Mouse (Mus musculus): Measurements from ENCODE around the gene Mitd1. TPM values are rescaled to one million over a fixed set of nuclear protein-coding genes. Genes with fewer than 3 reads are reported as not detected.

Mitd1 gene
- polyA plus RNA-seq, 1 experiment from 2014 or later, result 13.7 TPM

DNA sequence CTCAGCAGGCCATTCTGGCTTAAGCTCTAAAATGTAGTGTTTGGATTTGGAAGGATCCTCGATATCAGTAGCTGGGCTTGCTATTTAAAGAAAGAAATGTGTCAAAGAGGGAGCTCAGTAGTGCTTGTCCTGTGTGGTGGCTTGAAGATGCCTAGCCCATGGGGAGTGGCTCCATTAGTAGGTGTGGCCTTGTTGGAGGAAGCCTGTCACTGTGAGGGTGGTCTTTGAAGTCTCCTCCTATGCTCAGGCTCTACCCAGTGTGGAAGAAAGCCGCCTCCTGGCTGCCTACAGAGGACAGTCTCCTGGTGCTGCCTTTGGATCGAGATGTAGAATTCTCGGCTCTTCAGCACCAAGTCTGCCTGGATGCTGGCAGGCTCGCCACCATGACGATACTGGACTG is 10.1 kb upstream of the Mitd1 start:
- Histone ChIP-seq H3K4me2 (ENCODE audit: low read length) (no peak overlapping the region), H3K27me3 (ENCODE audit: control insufficient read depth, insufficient read depth, low read length) (no peaks in the 10 kb centered on the region), H3K36me3 (ENCODE audit: control insufficient read depth, insufficient read depth, low read length) (peaks cover 45% of the 10 kb centered on the region), H3K9me3 (ENCODE audit: control insufficient read depth, low read length) (no peaks in the 10 kb centered on the region), H3K4me1 (ENCODE audit: control insufficient read depth, insufficient read depth, low read length) (no peaks in the 10 kb centered on the region), H3K4me3 (replicated peaks; ENCODE audit: low read depth, low read length) (no peak overlapping the region), H3K9ac (replicated peaks; ENCODE audit: low read length) (no peak overlapping the region), H3K27ac (replicated peaks; ENCODE audit: low read depth, low read length) (no peak overlapping the region)
- WGBS, result 54% methylated on average over 6 of the region's 6 CpGs
- no peak for DNase-seq
- no peak for ATAC-seq (ENCODE audit: low FRiP score, low TSS enrichment)

DNA sequence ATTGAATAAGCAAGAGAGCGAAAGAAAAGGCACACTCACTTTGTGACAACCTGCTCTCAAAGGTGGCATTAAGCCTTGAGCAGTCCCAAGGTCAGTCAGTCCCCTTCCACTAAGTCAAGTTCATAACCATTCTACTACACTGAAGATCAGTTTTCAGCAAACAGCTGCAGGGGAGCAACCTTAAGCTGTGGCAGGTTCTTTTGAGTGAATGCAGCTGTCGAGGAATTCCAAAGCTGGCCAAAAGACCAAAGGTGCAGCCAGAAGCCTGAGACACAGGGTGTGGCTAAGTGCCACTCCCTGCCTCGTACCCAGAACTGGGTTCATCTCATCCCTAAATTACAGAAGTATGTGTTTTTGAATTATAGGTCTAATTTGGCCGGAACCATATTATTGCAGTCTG is 9.6 kb upstream of the Mitd1 start:
- H3K4me1 ChIP-seq (ENCODE audit: control insufficient read depth, insufficient read depth, low read length), result no peaks in the 10 kb centered on the region
- H3K4me3 ChIP-seq (replicated peaks; ENCODE audit: low read depth, low read length), result no peak overlapping the region
- no peak overlapping the region for H3K27ac ChIP-seq (replicated peaks; ENCODE audit: low read depth, low read length)
- no peak overlapping the region for H3K9ac ChIP-seq (replicated peaks; ENCODE audit: low read length)
- H3K4me2 ChIP-seq (ENCODE audit: low read length), result no peak overlapping the region
- DNase-seq (no peak), ATAC-seq (ENCODE audit: low FRiP score, low TSS enrichment) (no peak)
- H3K36me3 ChIP-seq (ENCODE audit: control insufficient read depth, insufficient read depth, low read length), result peaks cover 49% of the 10 kb centered on the region
- H3K9me3 ChIP-seq (ENCODE audit: control insufficient read depth, low read length), result no peaks in the 10 kb centered on the region
- 86% methylated on average over 4 of the region's 4 CpGs for WGBS
- no peaks in the 10 kb centered on the region for H3K27me3 ChIP-seq (ENCODE audit: control insufficient read depth, insufficient read depth, low read length)

- H3K36me3 ChIP-seq (ENCODE audit: control insufficient read depth, insufficient read depth, low read length), result peaks cover 50% of the 10 kb centered on the region
- peaks cover 9% of the 10 kb centered on the region for H3K4me1 ChIP-seq (ENCODE audit: control insufficient read depth, insufficient read depth, low read length)
- no peak for DNase-seq
- H3K27me3 ChIP-seq (ENCODE audit: control insufficient read depth, insufficient read depth, low read length), result no peaks in the 10 kb centered on the region
- H3K9ac ChIP-seq (replicated peaks; ENCODE audit: low read length), result no peak overlapping the region
- no peaks in the 10 kb centered on the region for H3K9me3 ChIP-seq (ENCODE audit: control insufficient read depth, low read length)
- no peak overlapping the region for H3K27ac ChIP-seq (replicated peaks; ENCODE audit: low read depth, low read length)
- no peak overlapping the region for H3K4me3 ChIP-seq (replicated peaks; ENCODE audit: low read depth, low read length)
- ATAC-seq (ENCODE audit: low FRiP score, low TSS enrichment), result no peak
- no peak overlapping the region for H3K4me2 ChIP-seq (ENCODE audit: low read length)
These were observed 4.4 kb upstream of the Mitd1 start for GRCm38 (mm10) chr1:37894606-37895005.

GRCm38 (mm10) chr1:37891400-37891799 is 1.2 kb upstream of the Mitd1 start:
- H3K9me3 ChIP-seq (ENCODE audit: control insufficient read depth, low read length), result no peaks in the 10 kb centered on the region
- H3K4me1 ChIP-seq (ENCODE audit: control insufficient read depth, insufficient read depth, low read length), result peaks cover 13% of the 10 kb centered on the region
- H3K27me3 ChIP-seq (ENCODE audit: control insufficient read depth, insufficient read depth, low read length), result no peaks in the 10 kb centered on the region
- no peak for ATAC-seq (ENCODE audit: low FRiP score, low TSS enrichment)
- H3K36me3 ChIP-seq (ENCODE audit: control insufficient read depth, insufficient read depth, low read length), result peaks cover 21% of the 10 kb centered on the region
- 77% methylated on average over 3 of the region's 3 CpGs for WGBS
- H3K9ac ChIP-seq (replicated peaks; ENCODE audit: low read length), result no peak overlapping the region
- peak overlapping the region; percentile 93 for H3K4me2 ChIP-seq (ENCODE audit: low read length)
- peak; percentile 29 for DNase-seq
- no peak overlapping the region for H3K4me3 ChIP-seq (replicated peaks; ENCODE audit: low read depth, low read length)
- no peak overlapping the region for H3K27ac ChIP-seq (replicated peaks; ENCODE audit: low read depth, low read length)

DNA sequence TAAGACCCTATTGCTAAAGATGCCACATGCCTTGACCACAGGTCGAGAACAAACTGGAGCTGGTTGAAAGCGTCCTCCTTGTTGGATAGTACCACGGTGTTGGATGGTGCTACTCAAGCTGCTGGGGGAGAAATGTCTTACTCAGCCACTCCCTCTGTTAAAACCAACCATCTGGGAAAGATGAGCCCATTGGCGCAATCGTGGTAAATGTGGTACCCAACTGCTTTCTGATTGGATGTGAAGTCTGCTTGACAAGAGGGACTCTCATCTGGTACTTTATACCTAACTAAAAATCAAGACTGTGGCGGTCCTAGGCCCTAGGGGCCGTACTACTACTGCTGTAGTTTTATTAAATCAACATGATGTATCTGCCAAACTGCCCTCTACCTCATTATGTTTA is 1.0 kb downstream of the Mitd1 start:
- ATAC-seq (ENCODE audit: low FRiP score, low TSS enrichment), result no peak
- Histone ChIP-seq H3K27ac (replicated peaks; ENCODE audit: low read depth, low read length) (no peak overlapping the region), H3K9ac (replicated peaks; ENCODE audit: low read length) (peak overlapping the region; percentile 64), H3K4me1 (ENCODE audit: control insufficient read depth, insufficient read depth, low read length) (peaks cover 13% of the 10 kb centered on the region), H3K4me2 (ENCODE audit: low read length) (peak overlapping the region; percentile 93), H3K27me3 (ENCODE audit: control insufficient read depth, insufficient read depth, low read length) (no peaks in the 10 kb centered on the region), H3K9me3 (ENCODE audit: control insufficient read depth, low read length) (no peaks in the 10 kb centered on the region), H3K36me3 (ENCODE audit: control insufficient read depth, insufficient read depth, low read length) (peaks cover 9% of the 10 kb centered on the region), H3K4me3 (replicated peaks; ENCODE audit: low read depth, low read length) (peak overlapping the region; percentile 67)
- DNase-seq, result no peak
- WGBS, result 81% methylated on average over 7 of the region's 7 CpGs

- Histone ChIP-seq H3K4me1 (ENCODE audit: control insufficient read depth, insufficient read depth, low read length) (peaks cover 3% of the 10 kb centered on the region), H3K4me2 (ENCODE audit: low read length) (no peak overlapping the region), H3K4me3 (replicated peaks; ENCODE audit: low read depth, low read length) (no peak overlapping the region), H3K9me3 (ENCODE audit: control insufficient read depth, low read length) (no peaks in the 10 kb centered on the region), H3K27me3 (ENCODE audit: control insufficient read depth, insufficient read depth, low read length) (no peaks in the 10 kb centered on the region), H3K36me3 (ENCODE audit: control insufficient read depth, insufficient read depth, low read length) (peaks cover 32% of the 10 kb centered on the region; the same call in 1 of the 2 replicates), H3K27ac (replicated peaks; ENCODE audit: low read depth, low read length) (no peak overlapping the region), H3K9ac (replicated peaks; ENCODE audit: low read length) (no peak overlapping the region)
- WGBS, result 77% methylated on average over 4 of the region's 4 CpGs
- DNase-seq (no peak), ATAC-seq (ENCODE audit: low FRiP score, low TSS enrichment) (no peak)
These were observed 5.8 kb downstream of the Mitd1 start for GRCm38 (mm10) chr1:37884451-37884850.

DNA sequence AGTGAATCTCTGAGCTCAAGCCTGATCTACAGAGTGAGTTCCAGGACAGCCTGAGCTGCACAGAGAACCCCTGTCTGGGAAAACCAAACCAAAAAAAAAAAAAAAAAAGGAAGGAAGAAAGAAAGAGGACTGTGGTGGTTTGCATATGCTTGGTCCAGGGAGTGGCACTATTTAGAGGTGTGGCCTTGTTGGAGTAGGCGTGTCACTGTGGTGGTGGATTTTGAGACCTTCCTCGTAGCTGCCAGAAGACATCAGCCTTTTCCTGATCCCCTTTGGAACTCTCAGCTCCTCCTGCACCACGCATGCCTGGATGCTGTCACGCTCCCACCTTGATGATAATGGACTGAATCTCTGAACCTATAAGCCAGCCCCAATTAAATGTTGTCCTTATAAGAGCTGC is 6.8 kb downstream of the Mitd1 start:
- ATAC-seq (ENCODE audit: low FRiP score, low TSS enrichment) (no peak), DNase-seq (no peak)
- H3K27me3 ChIP-seq (ENCODE audit: control insufficient read depth, insufficient read depth, low read length), result no peaks in the 10 kb centered on the region
- peaks cover 42% of the 10 kb centered on the region for H3K36me3 ChIP-seq (ENCODE audit: control insufficient read depth, insufficient read depth, low read length)
- 94% methylated on average over 4 of the region's 4 CpGs for WGBS
- no peak overlapping the region for H3K9ac ChIP-seq (replicated peaks; ENCODE audit: low read length)
- no peaks in the 10 kb centered on the region for H3K4me1 ChIP-seq (ENCODE audit: control insufficient read depth, insufficient read depth, low read length)
- H3K4me2 ChIP-seq (ENCODE audit: low read length), result no peak overlapping the region
- H3K27ac ChIP-seq (replicated peaks; ENCODE audit: low read depth, low read length), result no peak overlapping the region
- no peak overlapping the region for H3K4me3 ChIP-seq (replicated peaks; ENCODE audit: low read depth, low read length)
- H3K9me3 ChIP-seq (ENCODE audit: control insufficient read depth, low read length), result no peaks in the 10 kb centered on the region

DNA sequence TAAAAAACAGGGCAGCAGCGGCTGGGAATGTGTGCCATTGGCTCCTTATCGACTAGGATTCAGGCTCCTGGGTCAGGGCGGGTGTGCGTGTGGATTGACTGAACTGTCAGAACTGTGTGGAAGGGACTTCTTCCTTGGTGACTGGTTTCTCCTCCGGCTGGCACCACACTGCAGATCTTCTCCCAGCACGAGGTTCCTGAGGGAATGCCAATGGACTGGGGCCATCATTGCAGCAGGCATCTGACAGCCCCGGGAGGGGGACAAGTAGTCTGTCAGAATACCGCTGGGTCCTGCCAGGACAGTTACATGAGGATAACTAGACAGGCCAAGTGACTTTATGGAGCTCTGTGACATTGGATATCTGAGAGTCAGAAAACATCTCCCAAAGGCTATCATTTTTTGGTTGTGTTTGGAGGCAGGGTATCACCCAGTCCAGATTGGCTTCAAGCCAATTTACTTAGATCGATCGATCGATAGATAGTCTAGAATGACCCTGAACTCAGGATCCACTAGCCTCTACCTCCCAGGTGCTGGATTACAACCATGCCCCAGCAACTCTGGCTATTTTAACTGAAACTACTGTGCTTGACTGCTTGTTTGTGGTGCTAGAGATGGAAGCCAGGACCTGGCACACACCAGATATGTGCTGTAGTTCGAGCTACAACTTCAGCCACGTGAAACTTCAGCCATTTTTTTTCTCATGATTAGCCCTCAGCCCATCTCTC is 12.3 kb downstream of the Mitd1 start:
- Histone ChIP-seq H3K9me3 (ENCODE audit: control insufficient read depth, low read length) (no peaks in the 10 kb centered on the region), H3K4me3 (replicated peaks; ENCODE audit: low read depth, low read length) (no peak overlapping the region), H3K4me2 (ENCODE audit: low read length) (no peak overlapping the region), H3K36me3 (ENCODE audit: control insufficient read depth, insufficient read depth, low read length) (peaks cover 52% of the 10 kb centered on the region), H3K27me3 (ENCODE audit: control insufficient read depth, insufficient read depth, low read length) (no peaks in the 10 kb centered on the region), H3K9ac (replicated peaks; ENCODE audit: low read length) (no peak overlapping the region), H3K4me1 (ENCODE audit: control insufficient read depth, insufficient read depth, low read length) (peaks cover 4% of the 10 kb centered on the region; the same call in 1 of the 2 replicates), H3K27ac (replicated peaks; ENCODE audit: low read depth, low read length) (no peak overlapping the region)
- 96% methylated on average over 13 of the region's 13 CpGs for WGBS
- ATAC-seq (ENCODE audit: low FRiP score, low TSS enrichment) (no peak), DNase-seq (no peak)

DNA sequence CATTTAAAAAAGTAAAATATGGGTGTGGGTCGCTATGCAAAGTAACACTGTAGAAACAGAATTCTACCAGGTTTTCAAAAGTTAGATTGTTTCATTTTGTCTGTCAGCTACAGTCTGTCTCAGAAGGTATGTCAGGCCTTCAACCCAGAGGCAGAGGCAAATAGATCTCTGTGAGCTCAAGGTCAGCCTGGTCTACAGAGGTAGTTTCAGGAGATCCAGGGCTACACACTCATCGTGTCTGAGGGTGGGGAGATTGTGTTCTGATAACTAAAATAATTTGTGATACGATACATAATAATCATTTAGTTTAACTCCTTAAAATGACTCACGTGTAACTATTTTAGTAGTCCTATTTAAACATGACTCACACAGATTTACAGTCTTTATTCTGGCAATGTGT is 17.1 kb downstream of the Mitd1 start:
- H3K4me1 ChIP-seq (ENCODE audit: control insufficient read depth, insufficient read depth, low read length), result peaks cover 12% of the 10 kb centered on the region
- peaks cover 23% of the 10 kb centered on the region for H3K36me3 ChIP-seq (ENCODE audit: control insufficient read depth, insufficient read depth, low read length)
- no peak overlapping the region for H3K9ac ChIP-seq (replicated peaks; ENCODE audit: low read length)
- no peak overlapping the region for H3K4me3 ChIP-seq (replicated peaks; ENCODE audit: low read depth, low read length)
- H3K27ac ChIP-seq (replicated peaks; ENCODE audit: low read depth, low read length), result no peak overlapping the region
- 93% methylated on average over 4 of the region's 4 CpGs for WGBS
- H3K9me3 ChIP-seq (ENCODE audit: control insufficient read depth, low read length), result no peaks in the 10 kb centered on the region
- no peak for ATAC-seq (ENCODE audit: low FRiP score, low TSS enrichment)
- H3K4me2 ChIP-seq (ENCODE audit: low read length), result peak overlapping the region; percentile 77
- H3K27me3 ChIP-seq (ENCODE audit: control insufficient read depth, insufficient read depth, low read length), result no peaks in the 10 kb centered on the region
- DNase-seq, result no peak
